Mouse (Mus musculus): ENCODE data around the gene Atl3.

GRCm38 (mm10) chr19:7551550-7552300 lies 57.9 kb downstream of the Atl3 start:
- no peak for TF ChIP-seq CTCF (IDR thresholded peaks at IDR 0.05)
- TF ChIP-seq POLR2A (IDR thresholded peaks at IDR 0.05; ENCODE audit: insufficient read depth, low read depth, low read length) = no peak

Measured in heart, adult 2 months (tissue).